Mouse (Mus musculus): ENCODE results near the gene Alkbh2. TPM values are rescaled to one million over a fixed set of nuclear protein-coding genes. Genes with fewer than 3 reads are reported as not detected.
A peak's percentile ranks its signal among the peaks of the same experiment; 100 is the strongest.

Alkbh2 gene
- polyA plus RNA-seq (2014; fragmentation: Nextera tagmentation; extraction: Ambion mirVana), result 12.6 and 12.9 TPM in 2 replicates

DNA sequence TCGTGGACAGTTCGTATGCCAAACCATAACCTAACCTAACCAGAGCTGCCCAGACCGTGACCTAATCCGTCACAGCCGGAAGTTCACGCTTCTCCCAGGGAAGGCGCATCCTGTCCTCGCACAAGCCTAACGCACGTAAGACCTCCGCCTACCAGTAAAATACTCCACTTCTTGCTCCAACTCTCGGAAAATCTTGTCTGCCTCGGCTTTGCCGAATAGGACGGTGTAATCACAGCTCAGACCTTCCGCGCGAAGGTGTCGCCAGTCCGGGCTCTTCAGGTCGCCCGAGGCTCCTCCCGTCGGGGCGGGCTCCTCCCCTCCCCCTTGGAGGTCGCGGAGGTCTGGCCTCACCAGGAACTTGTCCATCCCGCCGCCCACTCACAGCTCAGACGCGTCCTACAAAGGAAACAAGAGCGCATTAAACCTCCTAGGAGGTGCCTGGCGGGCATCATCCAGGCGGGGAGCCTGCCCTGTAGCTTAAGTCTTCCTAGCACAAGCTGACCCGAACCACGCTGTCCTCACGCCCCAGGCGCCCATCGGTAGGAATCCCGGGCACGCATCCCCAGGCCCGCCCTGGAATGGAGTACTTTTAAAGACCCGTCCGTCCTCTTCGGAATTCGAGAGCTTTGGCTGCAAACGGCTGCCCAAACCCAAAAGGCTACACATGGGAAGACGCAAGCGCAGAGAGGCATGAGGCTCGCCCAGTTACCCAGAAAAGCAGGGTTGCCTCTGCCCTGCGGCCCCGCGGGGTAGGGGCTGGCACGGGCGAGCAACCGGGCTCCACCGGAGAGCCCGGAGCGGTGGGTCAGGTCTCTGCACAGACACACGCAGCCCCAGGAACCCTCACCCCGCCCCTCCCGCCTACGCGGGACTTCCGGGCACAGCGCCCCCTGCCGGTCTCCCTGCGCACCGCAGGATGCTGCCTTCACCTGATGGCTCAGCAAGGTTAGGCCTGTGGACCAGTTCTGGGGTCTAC is at the start of gene Alkbh2:
Gene Alkbh2, minus strand, starts transcription at position 845 of the 976 bp plus-strand sequence.
- WGBS, result under 1% methylated on average over 69 of the region's 69 CpGs
- no peaks in the 10 kb centered on the region for H3K9me3 ChIP-seq (ENCODE audit: control insufficient read depth, low read length)
- peaks cover 2% of the 10 kb centered on the region; the same call in 1 of the 2 replicates for H3K36me3 ChIP-seq (ENCODE audit: control insufficient read depth, insufficient read depth, low read length)
- H3K4me3 ChIP-seq (ENCODE audit: low read depth, low read length), result peak within 1 kb of the TSS; percentile 57
- H3K27me3 ChIP-seq (ENCODE audit: control insufficient read depth, insufficient read depth, low read length), result no peaks in the 10 kb centered on the region
- peaks cover 3% of the 10 kb centered on the region; the same call in 1 of the 2 replicates for H3K4me1 ChIP-seq (replicated peaks; ENCODE audit: control insufficient read depth, insufficient read depth, low read length)
- ATAC-seq (replicated peaks; ENCODE audit: low FRiP score) (peak; percentile 47), DNase-seq (ENCODE audit: low spot score) (peak; percentile 96)
- H3K4me2 ChIP-seq (ENCODE audit: low read depth, low read length, severe bottlenecking), result peak within 1 kb of the TSS; percentile 95
- H3K9ac ChIP-seq (ENCODE audit: low read length), result peak within 1 kb of the TSS; percentile 70
- H3K27ac ChIP-seq (ENCODE audit: low read depth, low read length), result peak within 1 kb of the TSS; percentile 72

GRCm38 (mm10) chr5:114176548-114177400 is 48.8 kb upstream of the Alkbh2 start:
- no peak overlapping the region for H3K27ac ChIP-seq (ENCODE audit: low read depth, low read length)
- no peaks in the 10 kb centered on the region for H3K36me3 ChIP-seq (ENCODE audit: control insufficient read depth, insufficient read depth, low read length)
- DNase-seq (ENCODE audit: low spot score) (no peak), ATAC-seq (replicated peaks; ENCODE audit: low FRiP score) (no peak)
- no peaks in the 10 kb centered on the region for H3K4me1 ChIP-seq (replicated peaks; ENCODE audit: control insufficient read depth, insufficient read depth, low read length)
- H3K4me2 ChIP-seq (ENCODE audit: low read depth, low read length, severe bottlenecking), result peak overlapping the region; percentile 59; the same call in 1 of the 2 replicates
- 56% methylated on average over 8 of the region's 8 CpGs for WGBS
- H3K27me3 ChIP-seq (ENCODE audit: control insufficient read depth, insufficient read depth, low read length), result no peaks in the 10 kb centered on the region
- H3K9me3 ChIP-seq (ENCODE audit: control insufficient read depth, low read length), result no peaks in the 10 kb centered on the region
- H3K9ac ChIP-seq (ENCODE audit: low read length), result no peak overlapping the region
- H3K4me3 ChIP-seq (ENCODE audit: low read depth, low read length), result no peak overlapping the region

DNA sequence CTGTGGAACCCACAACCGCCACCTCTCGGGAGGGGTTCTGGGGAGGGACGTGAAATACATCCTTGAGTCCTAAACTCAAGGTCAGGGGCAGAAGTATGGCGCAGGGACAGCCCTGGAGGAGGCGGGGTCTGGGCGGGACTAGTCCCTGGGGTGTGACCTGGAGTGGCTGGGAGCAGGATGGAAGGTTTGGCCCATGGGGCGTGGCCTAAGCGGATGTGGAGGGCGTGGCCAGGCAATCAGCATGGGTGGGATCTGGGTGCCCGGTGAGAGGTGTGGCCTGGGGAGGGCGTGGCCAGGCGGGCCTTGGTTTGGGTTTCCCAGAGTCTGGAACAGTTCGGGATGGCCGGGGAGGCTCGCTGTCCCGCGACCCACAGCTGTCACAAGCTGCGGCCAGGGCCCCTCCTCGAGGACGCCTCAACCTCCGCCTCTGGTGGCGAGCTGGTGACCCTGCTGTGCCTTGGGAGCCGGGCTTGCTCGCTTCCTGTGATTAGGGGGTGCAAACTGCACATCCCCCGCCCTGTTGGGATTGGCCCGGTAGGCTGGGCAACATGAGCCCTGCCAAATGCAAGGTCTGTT is 47.7 kb upstream of the Alkbh2 start:
- H3K4me1 ChIP-seq (replicated peaks; ENCODE audit: control insufficient read depth, insufficient read depth, low read length), result no peaks in the 10 kb centered on the region
- no peak overlapping the region for H3K9ac ChIP-seq (ENCODE audit: low read length)
- no peaks in the 10 kb centered on the region for H3K27me3 ChIP-seq (ENCODE audit: control insufficient read depth, insufficient read depth, low read length)
- H3K9me3 ChIP-seq (ENCODE audit: control insufficient read depth, low read length), result no peaks in the 10 kb centered on the region
- peak overlapping the region; percentile 30 for H3K4me3 ChIP-seq (ENCODE audit: low read depth, low read length)
- H3K36me3 ChIP-seq (ENCODE audit: control insufficient read depth, insufficient read depth, low read length), result no peaks in the 10 kb centered on the region
- ATAC-seq (replicated peaks; ENCODE audit: low FRiP score), result peak; percentile 92
- H3K27ac ChIP-seq (ENCODE audit: low read depth, low read length), result no peak overlapping the region
- peak overlapping the region; percentile 59 for H3K4me2 ChIP-seq (ENCODE audit: low read depth, low read length, severe bottlenecking)
- under 1% methylated on average over 26 of the region's 26 CpGs for WGBS
- DNase-seq (ENCODE audit: low spot score), result peak; percentile 96

GRCm38 (mm10) chr5:114174639-114175038 is 46.6 kb upstream of the Alkbh2 start:
- no peak overlapping the region for H3K4me3 ChIP-seq (ENCODE audit: low read depth, low read length)
- H3K4me1 ChIP-seq (replicated peaks; ENCODE audit: control insufficient read depth, insufficient read depth, low read length), result no peaks in the 10 kb centered on the region
- no peak overlapping the region for H3K4me2 ChIP-seq (ENCODE audit: low read depth, low read length, severe bottlenecking)
- no peak overlapping the region for H3K27ac ChIP-seq (ENCODE audit: low read depth, low read length)
- DNase-seq (ENCODE audit: low spot score), result peak; percentile 79
- H3K9ac ChIP-seq (ENCODE audit: low read length), result no peak overlapping the region
- H3K9me3 ChIP-seq (ENCODE audit: control insufficient read depth, low read length), result no peaks in the 10 kb centered on the region
- 13% methylated on average over 16 of the region's 16 CpGs for WGBS
- no peak for ATAC-seq (replicated peaks; ENCODE audit: low FRiP score)
- H3K36me3 ChIP-seq (ENCODE audit: control insufficient read depth, insufficient read depth, low read length), result no peaks in the 10 kb centered on the region
- H3K27me3 ChIP-seq (ENCODE audit: control insufficient read depth, insufficient read depth, low read length), result no peaks in the 10 kb centered on the region

GRCm38 (mm10) chr5:114173877-114174581 is 46.0 kb upstream of the Alkbh2 start:
- Histone ChIP-seq H3K4me2 (ENCODE audit: low read depth, low read length, severe bottlenecking) (no peak overlapping the region), H3K4me1 (replicated peaks; ENCODE audit: control insufficient read depth, insufficient read depth, low read length) (no peaks in the 10 kb centered on the region), H3K27me3 (ENCODE audit: control insufficient read depth, insufficient read depth, low read length) (no peaks in the 10 kb centered on the region), H3K4me3 (ENCODE audit: low read depth, low read length) (no peak overlapping the region), H3K9ac (ENCODE audit: low read length) (no peak overlapping the region), H3K27ac (ENCODE audit: low read depth, low read length) (no peak overlapping the region), H3K9me3 (ENCODE audit: control insufficient read depth, low read length) (no peaks in the 10 kb centered on the region), H3K36me3 (ENCODE audit: control insufficient read depth, insufficient read depth, low read length) (no peaks in the 10 kb centered on the region)
- ATAC-seq (replicated peaks; ENCODE audit: low FRiP score), result no peak
- no peak for DNase-seq (ENCODE audit: low spot score)
- WGBS, result 47% methylated on average over 13 of the region's 16 CpGs

DNA sequence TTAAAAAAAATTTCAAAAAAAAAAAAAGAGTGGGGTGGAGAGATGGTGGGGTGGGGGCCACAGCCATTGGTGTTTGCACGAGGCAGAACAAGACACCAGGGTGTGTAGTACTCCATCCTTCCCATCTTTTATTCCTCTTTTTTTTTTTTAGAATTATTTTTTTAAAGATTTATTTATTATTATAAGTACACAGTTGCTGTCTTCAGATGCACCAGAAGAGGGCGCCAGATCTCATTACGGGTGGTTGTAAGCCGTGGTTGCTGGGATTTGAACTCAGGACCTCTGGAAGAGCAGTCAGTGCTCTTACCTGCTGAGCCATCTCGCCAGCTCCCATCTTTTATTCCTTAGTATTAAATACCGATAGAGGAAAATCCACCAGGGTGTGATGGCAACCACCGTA is 45.4 kb upstream of the Alkbh2 start:
- H3K9me3 ChIP-seq (ENCODE audit: control insufficient read depth, low read length), result no peaks in the 10 kb centered on the region
- no peaks in the 10 kb centered on the region for H3K36me3 ChIP-seq (ENCODE audit: control insufficient read depth, insufficient read depth, low read length)
- ATAC-seq (replicated peaks; ENCODE audit: low FRiP score) (no peak), DNase-seq (ENCODE audit: low spot score) (no peak)
- H3K27me3 ChIP-seq (ENCODE audit: control insufficient read depth, insufficient read depth, low read length), result no peaks in the 10 kb centered on the region
- H3K4me2 ChIP-seq (ENCODE audit: low read depth, low read length, severe bottlenecking), result no peak overlapping the region
- H3K27ac ChIP-seq (ENCODE audit: low read depth, low read length), result no peak overlapping the region
- H3K4me3 ChIP-seq (ENCODE audit: low read depth, low read length), result no peak overlapping the region
- 73% methylated on average over 7 of the region's 7 CpGs for WGBS
- H3K4me1 ChIP-seq (replicated peaks; ENCODE audit: control insufficient read depth, insufficient read depth, low read length), result no peaks in the 10 kb centered on the region
- H3K9ac ChIP-seq (ENCODE audit: low read length), result no peak overlapping the region

DNA sequence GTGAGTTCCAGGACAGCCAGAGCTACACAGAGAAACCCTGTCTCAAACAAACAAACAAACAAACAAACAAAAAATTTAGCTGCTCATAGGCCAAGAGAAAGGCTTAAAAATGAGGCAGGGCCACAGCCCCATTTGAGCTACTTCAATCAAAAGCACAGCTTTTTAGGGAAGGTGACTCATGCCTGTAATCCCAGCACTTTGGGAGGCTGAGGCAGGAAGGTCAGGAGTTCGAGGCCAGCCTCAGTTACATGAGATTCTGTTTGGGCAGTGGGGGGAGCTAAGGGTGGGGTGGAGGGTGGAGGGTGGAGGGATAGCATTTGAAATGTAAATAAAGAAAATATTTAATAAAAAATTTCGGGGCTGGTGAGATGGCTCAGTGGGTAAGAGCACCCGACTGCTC is 44.9 kb upstream of the Alkbh2 start:
- ATAC-seq (replicated peaks; ENCODE audit: low FRiP score) (no peak), DNase-seq (ENCODE audit: low spot score) (no peak)
- Histone ChIP-seq H3K27me3 (ENCODE audit: control insufficient read depth, insufficient read depth, low read length) (no peaks in the 10 kb centered on the region), H3K27ac (ENCODE audit: low read depth, low read length) (no peak overlapping the region), H3K36me3 (ENCODE audit: control insufficient read depth, insufficient read depth, low read length) (no peaks in the 10 kb centered on the region), H3K4me2 (ENCODE audit: low read depth, low read length, severe bottlenecking) (no peak overlapping the region), H3K9ac (ENCODE audit: low read length) (no peak overlapping the region), H3K4me3 (ENCODE audit: low read depth, low read length) (no peak overlapping the region), H3K9me3 (ENCODE audit: control insufficient read depth, low read length) (no peaks in the 10 kb centered on the region), H3K4me1 (replicated peaks; ENCODE audit: control insufficient read depth, insufficient read depth, low read length) (no peaks in the 10 kb centered on the region)
- WGBS, result 86% methylated on average over 3 of the region's 3 CpGs

GRCm38 (mm10) chr5:114170345-114170744 is 42.3 kb upstream of the Alkbh2 start:
- no peak overlapping the region for H3K27ac ChIP-seq (ENCODE audit: low read depth, low read length)
- DNase-seq (ENCODE audit: low spot score) (no peak), ATAC-seq (replicated peaks; ENCODE audit: low FRiP score) (no peak)
- no peak overlapping the region for H3K4me3 ChIP-seq (ENCODE audit: low read depth, low read length)
- WGBS, result 84% methylated on average over 7 of the region's 7 CpGs
- H3K9ac ChIP-seq (ENCODE audit: low read length), result no peak overlapping the region
- no peaks in the 10 kb centered on the region for H3K4me1 ChIP-seq (replicated peaks; ENCODE audit: control insufficient read depth, insufficient read depth, low read length)
- no peaks in the 10 kb centered on the region for H3K27me3 ChIP-seq (ENCODE audit: control insufficient read depth, insufficient read depth, low read length)
- H3K9me3 ChIP-seq (ENCODE audit: control insufficient read depth, low read length), result no peaks in the 10 kb centered on the region
- no peak overlapping the region for H3K4me2 ChIP-seq (ENCODE audit: low read depth, low read length, severe bottlenecking)
- H3K36me3 ChIP-seq (ENCODE audit: control insufficient read depth, insufficient read depth, low read length), result no peaks in the 10 kb centered on the region
